Mouse (Mus musculus) ovary, adult 18-20 months (tissue): ENCODE measurements around the gene Vmn1r118.
"Not testable (repeated sequence)": the region's sequence is repeated elsewhere in the genome, so short reads cannot be mapped to it uniquely, and the experiment has no call there.

Experiments
- DNase-seq: peaks from one replicate; pipeline ENCODE4 v3.0.0; 2022; ENCODE audit warnings: low spot score, mixed read lengths

Gene Vmn1r118

DNA sequence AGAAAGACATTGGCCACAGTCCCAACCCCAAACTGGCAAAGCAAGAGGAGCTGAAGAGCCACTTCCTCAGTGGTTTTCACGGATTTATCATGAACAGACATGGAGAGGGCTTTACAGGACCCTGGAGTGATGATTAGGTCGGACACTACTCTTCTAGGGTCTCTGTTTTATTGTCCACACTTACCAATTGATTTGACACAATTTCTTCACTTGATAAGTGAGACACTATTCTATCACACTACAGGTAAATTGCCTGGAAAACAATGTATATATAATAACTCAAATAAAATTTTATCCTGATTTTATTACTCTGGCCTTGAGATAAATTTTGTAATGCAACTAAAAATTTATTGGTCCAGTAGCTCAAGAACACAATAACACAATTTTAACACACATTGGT is at the start of gene Vmn1r118:
Gene Vmn1r118, minus strand, starts transcription at position 101 of the 400 bp plus-strand sequence.
- not testable (repeated sequence) for DNase-seq

DNA sequence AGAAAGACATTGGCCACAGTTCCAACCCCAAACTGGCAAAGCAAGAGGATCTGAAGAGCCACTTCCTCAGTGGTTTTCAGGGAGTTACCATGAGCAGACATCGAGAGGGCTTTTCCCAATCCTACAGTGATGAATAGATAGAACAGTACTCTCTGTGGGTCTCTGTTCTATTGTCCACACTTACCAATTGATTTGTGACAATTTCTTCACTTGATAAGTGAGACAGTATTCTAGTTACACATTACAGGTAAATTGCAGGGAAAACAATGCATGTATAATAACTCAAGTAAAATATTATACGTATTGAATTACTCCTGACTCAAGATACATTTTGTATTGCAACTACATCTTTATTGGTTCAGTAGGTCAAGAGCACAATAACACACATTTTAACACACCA is 28.1 kb downstream of the Vmn1r118 start, which contains the start of gene Vmn1r117:
Gene Vmn1r117, minus strand, starts transcription at position 101 of the 400 bp plus-strand sequence.
- not testable (repeated sequence) for DNase-seq

DNA sequence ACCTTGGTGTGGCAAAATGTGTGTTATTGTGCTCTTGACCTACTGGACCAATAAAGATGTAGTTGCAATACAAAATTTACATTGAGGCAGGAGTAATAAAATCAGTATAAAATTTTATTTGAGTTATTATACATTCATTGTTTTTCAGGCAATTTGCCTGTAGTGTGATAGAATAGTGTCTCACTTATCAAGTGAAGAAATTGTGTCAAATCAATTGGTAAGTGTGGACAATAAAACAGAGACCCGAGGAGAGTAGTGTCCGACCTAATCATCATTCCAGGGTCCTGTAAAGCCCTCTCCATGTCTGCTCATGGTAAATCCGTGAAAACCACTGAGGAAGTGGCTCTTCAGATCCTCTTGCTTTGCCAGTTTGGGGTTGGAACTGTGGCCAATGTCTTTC is 40.2 kb downstream of the Vmn1r118 start, which contains the start of gene Vmn1r116:
Gene Vmn1r116, plus strand, starts transcription at position 301 of the 400 bp plus-strand sequence.
- not testable (repeated sequence) for DNase-seq
